Mouse (Mus musculus) lung, postnatal 0 days (tissue): ENCODE data around the gene Cenpx.

Experiments
- CTCF ChIP-seq: IDR thresholded peaks from 2 replicates; pipeline ENCODE4 v1.5.1; 2016; ENCODE audit warnings: antibody characterized with exemption, mild to moderate bottlenecking
- EP300 ChIP-seq: IDR thresholded peaks from 2 replicates; pipeline ENCODE4 v1.6.1; 2016; ENCODE audit warnings: antibody characterized with exemption, mild to moderate bottlenecking, control low read depth

GRCm38 (mm10) chr11:120661076-120661460 lies 52.5 kb downstream of the Cenpx start, which contains the start of gene Notum:
- TF ChIP-seq CTCF (no peak), EP300 (no peak)
